Mouse (Mus musculus) macrophage (primary cell): ENCODE measurements around the gene Tecta. TPM values are rescaled to one million over a fixed set of nuclear protein-coding genes. Genes with fewer than 3 reads are reported as not detected.

Experiments used
- H3K27ac ChIP-seq: fragments of 350-480 bp; formaldehyde crosslinking; 2 replicates; pipeline ENCODE4 v1.9.0; 2021
- H3K36me3 ChIP-seq: fragments of 350-480 bp; formaldehyde crosslinking; 2 replicates; pipeline ENCODE4 v1.9.0; 2021; ENCODE audit errors: inconsistent target
- H3K4me3 ChIP-seq: fragments of 350-480 bp; formaldehyde crosslinking; 2 replicates; pipeline ENCODE4 v1.9.0; 2021; ENCODE audit errors: inconsistent target
- H3K79me2 ChIP-seq: fragments of 350-480 bp; formaldehyde crosslinking; 2 replicates; pipeline ENCODE4 v1.9.0; 2021; ENCODE audit errors: inconsistent target
- WGBS: methylation state at CpG from one replicate; pipeline ENCODE4 v1.1.7; 2026; ENCODE audit warnings: inconsistent platforms; ENCODE audit not compliant: missing documents; 5-methylcytosine and 5-hydroxymethylcytosine counted together
- polyA plus RNA-seq: library from polyadenylated mRNA; stranded (reverse); fragments of 250-400 nt; gene quantifications from 3 replicates; pipeline ENCODE4 v1.2.4, GENCODE M21; 2018; ENCODE audit warnings: inconsistent platforms

Gene Tecta
- polyA plus RNA-seq, 1 experiment from 2014 or later, result not detected

GRCm38 (mm10) chr9:42321442-42321841 lies 78.3 kb downstream of the Tecta start:
- Histone ChIP-seq H3K4me3 (no peak overlapping the region), H3K27ac (no peak overlapping the region), H3K36me3 (no peaks in the 10 kb centered on the region), H3K79me2 (no peaks in the 10 kb centered on the region)
- WGBS, result 97% methylated on average over 2 of the region's 2 CpGs

GRCm38 (mm10) chr9:42320616-42321015 lies 79.1 kb downstream of the Tecta start:
- H3K4me3 ChIP-seq, result no peak overlapping the region
- H3K27ac ChIP-seq, result no peak overlapping the region
- H3K36me3 ChIP-seq, result no peaks in the 10 kb centered on the region
- H3K79me2 ChIP-seq, result no peaks in the 10 kb centered on the region
- 91% methylated on average over 7 of the region's 7 CpGs for WGBS

- H3K4me3 ChIP-seq, result no peak overlapping the region
- H3K79me2 ChIP-seq, result no peaks in the 10 kb centered on the region
- H3K27ac ChIP-seq, result no peak overlapping the region
- no peaks in the 10 kb centered on the region for H3K36me3 ChIP-seq
- WGBS, result 63% methylated on average over 9 of the region's 9 CpGs
Measured at GRCm38 (mm10) chr9:42318455-42318987, 81.2 kb downstream of the Tecta start.

- Histone ChIP-seq H3K27ac (no peak overlapping the region), H3K4me3 (no peak overlapping the region), H3K36me3 (no peaks in the 10 kb centered on the region), H3K79me2 (no peaks in the 10 kb centered on the region)
- WGBS, result 67% methylated on average over 3 of the region's 3 CpGs
Measured at GRCm38 (mm10) chr9:42317337-42317736, 82.4 kb downstream of the Tecta start.

GRCm38 (mm10) chr9:42315816-42316215 lies 83.9 kb downstream of the Tecta start:
- H3K27ac ChIP-seq, result no peak overlapping the region
- H3K79me2 ChIP-seq, result no peaks in the 10 kb centered on the region
- no peak overlapping the region for H3K4me3 ChIP-seq
- WGBS, result 83% methylated on average over 3 of the region's 3 CpGs
- H3K36me3 ChIP-seq, result no peaks in the 10 kb centered on the region

- H3K27ac ChIP-seq, result no peak overlapping the region
- H3K36me3 ChIP-seq, result no peaks in the 10 kb centered on the region
- WGBS, result 80% methylated on average over 4 of the region's 4 CpGs
- H3K79me2 ChIP-seq, result no peaks in the 10 kb centered on the region
- H3K4me3 ChIP-seq, result no peak overlapping the region
Measured at GRCm38 (mm10) chr9:42314959-42315358, 84.8 kb downstream of the Tecta start.

GRCm38 (mm10) chr9:42314388-42314787 lies 85.3 kb downstream of the Tecta start:
- Histone ChIP-seq H3K27ac (no peak overlapping the region), H3K79me2 (no peaks in the 10 kb centered on the region), H3K36me3 (no peaks in the 10 kb centered on the region), H3K4me3 (no peak overlapping the region)
- 38% methylated on average over 6 of the region's 6 CpGs for WGBS

- 3% methylated on average over 3 of the region's 3 CpGs for WGBS
- no peaks in the 10 kb centered on the region for H3K79me2 ChIP-seq
- H3K27ac ChIP-seq, result no peak overlapping the region
- no peak overlapping the region for H3K4me3 ChIP-seq
- no peaks in the 10 kb centered on the region for H3K36me3 ChIP-seq
Measured at GRCm38 (mm10) chr9:42313872-42314271, 85.9 kb downstream of the Tecta start.

- Histone ChIP-seq H3K79me2 (no peaks in the 10 kb centered on the region), H3K36me3 (no peaks in the 10 kb centered on the region), H3K4me3 (no peak overlapping the region), H3K27ac (no peak overlapping the region)
- 71% methylated on average over 3 of the region's 3 CpGs for WGBS
Measured at GRCm38 (mm10) chr9:42311311-42311710, 88.4 kb downstream of the Tecta start.

- no peaks in the 10 kb centered on the region for H3K36me3 ChIP-seq
- no peak overlapping the region for H3K27ac ChIP-seq
- no peaks in the 10 kb centered on the region for H3K79me2 ChIP-seq
- WGBS, result 81% methylated on average over 4 of the region's 4 CpGs
- H3K4me3 ChIP-seq, result no peak overlapping the region
Measured at GRCm38 (mm10) chr9:42303894-42304293, 95.8 kb downstream of the Tecta start.

GRCm38 (mm10) chr9:42301082-42301633 lies 98.6 kb downstream of the Tecta start:
- H3K36me3 ChIP-seq, result no peaks in the 10 kb centered on the region
- no peak overlapping the region for H3K4me3 ChIP-seq
- no peak overlapping the region for H3K27ac ChIP-seq
- H3K79me2 ChIP-seq, result no peaks in the 10 kb centered on the region
- WGBS, result 89% methylated on average over 6 of the region's 6 CpGs

- Histone ChIP-seq H3K27ac (no peak overlapping the region), H3K79me2 (no peaks in the 10 kb centered on the region), H3K4me3 (no peak overlapping the region), H3K36me3 (no peaks in the 10 kb centered on the region)
- 63% methylated on average over 10 of the region's 10 CpGs for WGBS
Measured at GRCm38 (mm10) chr9:42296297-42296922, 103.3 kb downstream of the Tecta start.

GRCm38 (mm10) chr9:42294131-42294530 lies 105.6 kb downstream of the Tecta start:
- H3K79me2 ChIP-seq, result no peaks in the 10 kb centered on the region
- no peak overlapping the region for H3K4me3 ChIP-seq
- no peak overlapping the region for H3K27ac ChIP-seq
- H3K36me3 ChIP-seq, result no peaks in the 10 kb centered on the region
- WGBS, result 75% methylated on average over 2 of the region's 2 CpGs

- H3K27ac ChIP-seq, result no peak overlapping the region
- no peak overlapping the region for H3K4me3 ChIP-seq
- 88% methylated on average over 3 of the region's 3 CpGs for WGBS
Measured at GRCm38 (mm10) chr9:42293596-42293995, 106.1 kb downstream of the Tecta start.

GRCm38 (mm10) chr9:42293051-42293450 lies 106.7 kb downstream of the Tecta start:
- 68% methylated on average over 7 of the region's 7 CpGs for WGBS
- H3K36me3 ChIP-seq, result no peaks in the 10 kb centered on the region
- no peak overlapping the region for H3K27ac ChIP-seq
- H3K4me3 ChIP-seq, result no peak overlapping the region
- no peaks in the 10 kb centered on the region for H3K79me2 ChIP-seq

More at GRCm38 (mm10) chr9:42293596-42293995, 106.1 kb downstream of the Tecta start:
- no peaks in the 10 kb centered on the region for H3K79me2 ChIP-seq
- no peaks in the 10 kb centered on the region for H3K36me3 ChIP-seq
